9 mouse cellular contexts compared by ENCODE assay signal in genomic region chr13:44420227-44420592, GRCm38 (mm10).
DNase-seq lines count a peak whose midpoint lies in the region; ATAC-seq and TF ChIP-seq lines count a peak whose summit lies in the region.
"Had no signal": no experiment of that assay in that cellular context is flagged by ENCODE, and none has a peak within 500 bp of the region (broad histone marks: within the 10 kb centered on the region; RNA-seq: fewer than 3 reads in every experiment).

No protein-coding gene starts in this region.

- H3K36me3 ChIP-seq in hindbrain, embryonic 13.5 days: no peaks in the 10 kb centered on the region
- H3K36me3 ChIP-seq in hindbrain, postnatal 0 days (ENCODE audit: insufficient read depth, low read length): no peaks in the 10 kb centered on the region
- no peaks in the 10 kb centered on the region for H3K36me3 ChIP-seq in embryonic facial prominence, embryonic 15.5 days
- no peaks in the 10 kb centered on the region for H3K36me3 ChIP-seq in limb, embryonic 13.5 days

- no peak for TF ChIP-seq POLR2A in bone marrow, adult 2 months (IDR thresholded peaks at IDR 0.05; ENCODE audit: borderline replicate concordance, control insufficient read depth, low read depth, low read length)

- no peaks in the 10 kb centered on the region for H3K9me3 ChIP-seq in hindbrain, embryonic 13.5 days
- no peaks in the 10 kb centered on the region for H3K9me3 ChIP-seq in hindbrain, postnatal 0 days (ENCODE audit: low read length)
- H3K9me3 ChIP-seq in embryonic facial prominence, embryonic 15.5 days (replicated peaks): no peaks in the 10 kb centered on the region
- no peaks in the 10 kb centered on the region for H3K9me3 ChIP-seq in limb, embryonic 13.5 days

- 0 out of 2 replicates have a peak, but pooled peaks cover 3% of the 10 kb centered on the region for H3K27me3 ChIP-seq in hindbrain, embryonic 13.5 days
- no peaks in the 10 kb centered on the region for H3K27me3 ChIP-seq in hindbrain, postnatal 0 days (ENCODE audit: insufficient read depth, low read length)
- H3K27me3 ChIP-seq in embryonic facial prominence, embryonic 15.5 days: no peaks in the 10 kb centered on the region
- H3K27me3 ChIP-seq in limb, embryonic 13.5 days: no peaks in the 10 kb centered on the region

- ATAC-seq in hindbrain, embryonic 13.5 days (ENCODE audit: low FRiP score): no peak
- no peak for ATAC-seq in hindbrain, postnatal 0 days
- ATAC-seq in embryonic facial prominence, embryonic 15.5 days (ENCODE audit: insufficient number of reproducible peaks, low FRiP score, low TSS enrichment, low read depth): no peak
- ATAC-seq in limb, embryonic 13.5 days (ENCODE audit: low FRiP score, low read depth): no peak; the same call in 1 of the 2 replicates

- no peak for DNase-seq in hindbrain, postnatal 0 days (ENCODE audit: low spot score)
- no peak for DNase-seq in MN1 (ENCODE audit: low spot score)
- no peak for DNase-seq in natural killer cell, adult 2 months (ENCODE audit: low spot score in 2 of 2)
- no peak for DNase-seq in layer of hippocampus, adult 8-10 months (ENCODE audit: low spot score in 2 of 2)
- DNase-seq: left cerebral cortex, postnatal 4 days had no signal

- 29% methylated on average over 6 of the region's 6 CpGs for WGBS in hindbrain, embryonic 13.5 days
- 26% methylated on average over 6 of the region's 6 CpGs for WGBS in hindbrain, postnatal 0 days
- WGBS in bone marrow, adult 2 months: 32% methylated on average over 6 of the region's 6 CpGs
- WGBS in embryonic facial prominence, embryonic 15.5 days: 32% methylated on average over 6 of the region's 6 CpGs
- 6% methylated on average over 6 of the region's 6 CpGs for WGBS in limb, embryonic 13.5 days

- no peak overlapping the region for H3K9ac ChIP-seq in hindbrain, embryonic 13.5 days
- H3K9ac ChIP-seq in hindbrain, postnatal 0 days (replicated peaks; ENCODE audit: low read length): no peak overlapping the region
- no peak overlapping the region for H3K9ac ChIP-seq in embryonic facial prominence, embryonic 15.5 days
- H3K9ac ChIP-seq in limb, embryonic 13.5 days: no peak overlapping the region

- TF ChIP-seq CTCF in hindbrain, postnatal 0 days (IDR thresholded peaks at IDR 0.05; ENCODE audit: low read depth): no peak
- no peak for TF ChIP-seq CTCF in bone marrow, adult 2 months (IDR thresholded peaks at IDR 0.05; ENCODE audit: control insufficient read depth, insufficient read depth, low read length)

- peaks cover 16% of the 10 kb centered on the region for H3K4me1 ChIP-seq in hindbrain, embryonic 13.5 days (replicated peaks)
- H3K4me1 ChIP-seq in hindbrain, postnatal 0 days (ENCODE audit: insufficient read depth, low read length): no peaks in the 10 kb centered on the region
- H3K4me1 ChIP-seq in bone marrow, adult 2 months (ENCODE audit: control insufficient read depth, insufficient read depth, low read length): peaks cover 9% of the 10 kb centered on the region
- peaks cover 19% of the 10 kb centered on the region for H3K4me1 ChIP-seq in embryonic facial prominence, embryonic 15.5 days
- peaks cover 45% of the 10 kb centered on the region for H3K4me1 ChIP-seq in limb, embryonic 13.5 days

- no peak overlapping the region for H3K27ac ChIP-seq in hindbrain, embryonic 13.5 days
- H3K27ac ChIP-seq in hindbrain, postnatal 0 days: no peak overlapping the region
- H3K27ac ChIP-seq in bone marrow, adult 2 months (ENCODE audit: control insufficient read depth, insufficient read depth, low read depth, low read length, poor library complexity): peak overlapping the region; percentile 83
- H3K27ac ChIP-seq in embryonic facial prominence, embryonic 15.5 days (replicated peaks): no peak overlapping the region
- H3K27ac ChIP-seq in limb, embryonic 13.5 days: peak overlapping the region; percentile 48; the same call in 1 of the 2 replicates

- peak overlapping the region; percentile 36; the same call in 1 of the 2 replicates for H3K4me2 ChIP-seq in hindbrain, embryonic 13.5 days
- no peak overlapping the region for H3K4me2 ChIP-seq in hindbrain, postnatal 0 days (ENCODE audit: low read depth, low read length)
- peak overlapping the region; percentile 39 for H3K4me2 ChIP-seq in embryonic facial prominence, embryonic 15.5 days (replicated peaks)
- H3K4me2 ChIP-seq in limb, embryonic 13.5 days (replicated peaks): peak overlapping the region; percentile 54

- no peak overlapping the region for H3K4me3 ChIP-seq in hindbrain, embryonic 13.5 days
- no peak overlapping the region for H3K4me3 ChIP-seq in hindbrain, postnatal 0 days (ENCODE audit: low read length)
- H3K4me3 ChIP-seq in bone marrow, adult 2 months (replicated peaks; ENCODE audit: control insufficient read depth, low read depth, low read length): no peak overlapping the region
- H3K4me3 ChIP-seq in embryonic facial prominence, embryonic 15.5 days (replicated peaks): no peak overlapping the region
- peak overlapping the region; percentile 16; the same call in 1 of the 2 replicates for H3K4me3 ChIP-seq in limb, embryonic 13.5 days

Comparison
In these comparisons a context has a peak if more than half of its experiments do, and no peak if none do; other contexts are left out.
1. H3K27ac ChIP-seq: peak in bone marrow, adult 2 months (single experiment) and limb, embryonic 13.5 days (single experiment); none in hindbrain, embryonic 13.5 days (single experiment), hindbrain, postnatal 0 days (single experiment) and embryonic facial prominence, embryonic 15.5 days (single experiment).